Mouse (Mus musculus) brown adipose tissue, adult 24 weeks (tissue): ENCODE data around the gene Hectd4. TPM values are rescaled to one million over a fixed set of nuclear protein-coding genes. Genes with fewer than 3 reads are reported as not detected.

Source experiments
- H3K27ac ChIP-seq: fragments of 200-500 bp; replicated peaks from 2 replicates; pipeline ENCODE4 v1.5.1; 2012; ENCODE audit warnings: low read depth, mild to moderate bottlenecking, low read length
- H3K4me1 ChIP-seq: fragments of 200-500 bp; 2 replicates; pipeline ENCODE4 v1.6.1; 2012; ENCODE audit warnings: low read length, mixed read lengths; ENCODE audit not compliant: control insufficient read depth, insufficient read depth, insufficient read length
- H3K4me3 ChIP-seq: fragments of 200-500 bp; 2 replicates; pipeline ENCODE4 v1.5.1; 2012; ENCODE audit warnings: low read depth, mild to moderate bottlenecking, low read length, moderate library complexity; ENCODE audit not compliant: insufficient read depth
- polyA plus RNA-seq: library from polyadenylated mRNA; stranded (reverse); fragments of >200 nt; gene quantifications from 2 replicates; pipeline ENCODE4 v1.2.4, GENCODE M21; 2012; ENCODE audit not compliant: missing spikeins, insufficient read depth, insufficient read length

The Hectd4 gene
- polyA plus RNA-seq, 1 experiment: 6.0 TPM

DNA sequence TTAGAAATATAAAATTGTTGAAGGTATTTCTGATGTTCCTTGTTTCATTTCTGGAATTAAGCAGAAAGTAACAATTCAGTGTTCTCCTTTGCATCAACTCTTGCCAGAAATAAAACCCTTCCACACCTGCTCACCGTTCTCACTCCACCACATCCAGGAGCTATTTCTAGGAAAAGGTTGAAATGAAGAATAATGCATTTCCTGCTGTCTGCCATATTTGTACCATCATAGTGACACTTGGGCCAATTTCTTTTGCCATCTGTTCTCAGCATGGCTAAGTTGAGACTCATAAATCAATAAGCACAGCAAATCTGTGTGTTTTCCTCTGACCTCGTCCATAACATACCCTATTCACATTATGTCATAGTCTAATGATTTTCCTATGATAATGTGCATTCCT, 18.2 kb downstream of the Hectd4 start:
- Histone ChIP-seq H3K4me1 (peaks cover 3% of the 10 kb centered on the region; the same call in 1 of the 2 replicates), H3K4me3 (no peak overlapping the region), H3K27ac (no peak overlapping the region)

DNA sequence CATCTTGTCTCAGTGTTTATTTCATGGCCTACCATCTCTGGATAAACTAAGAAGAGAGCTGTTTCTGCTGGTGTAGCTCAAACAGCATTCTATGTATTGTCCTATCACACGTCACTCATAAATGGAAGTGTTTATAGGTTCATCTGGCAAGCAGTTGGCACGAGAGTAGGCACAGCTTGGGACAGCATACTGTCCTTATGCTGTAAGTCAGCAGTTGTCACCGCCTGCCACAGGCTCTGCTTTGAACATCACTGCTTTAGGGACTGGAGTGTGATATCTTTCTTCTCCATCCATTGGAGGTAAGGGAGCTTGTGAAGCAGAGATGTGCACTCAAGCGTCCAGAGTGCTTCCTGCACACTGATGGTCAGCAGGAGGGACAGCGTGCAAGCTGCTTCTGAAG, 19.8 kb downstream of the Hectd4 start:
- Histone ChIP-seq H3K4me1 (peaks cover 3% of the 10 kb centered on the region; the same call in 1 of the 2 replicates), H3K4me3 (no peak overlapping the region), H3K27ac (no peak overlapping the region)

DNA sequence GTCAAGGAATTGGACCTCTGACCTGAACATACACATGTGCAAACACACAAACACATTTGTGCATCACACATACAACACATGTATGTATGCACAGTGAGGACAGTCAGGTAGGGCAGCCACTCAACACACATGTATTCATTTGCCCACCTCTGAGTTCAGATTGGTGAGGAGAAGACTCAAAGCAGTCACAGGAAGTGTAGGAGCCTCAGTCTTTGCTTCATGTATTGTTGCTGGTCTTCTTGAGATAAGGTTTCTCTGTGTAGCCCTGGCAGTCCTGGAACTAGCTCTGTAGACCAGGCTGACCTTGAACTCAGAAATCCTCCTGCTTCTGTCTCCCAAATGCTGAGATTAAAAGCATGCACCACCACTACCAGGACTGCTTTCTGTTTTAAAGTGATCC, 21.2 kb downstream of the Hectd4 start:
- no peak overlapping the region for H3K4me3 ChIP-seq
- H3K27ac ChIP-seq: no peak overlapping the region
- H3K4me1 ChIP-seq: peaks cover 3% of the 10 kb centered on the region; the same call in 1 of the 2 replicates

DNA sequence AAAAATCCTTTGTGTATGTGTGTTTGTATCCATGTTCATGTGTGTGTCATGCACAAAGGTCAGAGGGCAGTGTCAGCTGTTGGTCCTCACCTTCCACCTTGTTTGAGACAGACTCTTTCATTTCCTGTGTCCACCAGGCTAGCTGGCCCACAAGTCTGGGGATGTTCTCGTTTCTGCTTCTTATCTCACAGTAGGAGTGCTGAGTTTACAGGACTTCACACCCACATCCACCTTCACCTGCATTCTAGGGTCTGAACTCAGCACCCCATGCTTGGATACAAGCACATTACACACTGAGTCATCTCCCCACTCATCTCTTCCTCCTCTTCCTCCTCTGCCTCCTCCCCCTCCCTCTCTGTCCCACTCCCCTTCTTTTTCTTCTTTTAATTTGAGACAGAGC, 22.2 kb downstream of the Hectd4 start:
- no peak overlapping the region for H3K4me3 ChIP-seq
- no peak overlapping the region for H3K27ac ChIP-seq
- H3K4me1 ChIP-seq: peaks cover 3% of the 10 kb centered on the region; the same call in 1 of the 2 replicates

DNA sequence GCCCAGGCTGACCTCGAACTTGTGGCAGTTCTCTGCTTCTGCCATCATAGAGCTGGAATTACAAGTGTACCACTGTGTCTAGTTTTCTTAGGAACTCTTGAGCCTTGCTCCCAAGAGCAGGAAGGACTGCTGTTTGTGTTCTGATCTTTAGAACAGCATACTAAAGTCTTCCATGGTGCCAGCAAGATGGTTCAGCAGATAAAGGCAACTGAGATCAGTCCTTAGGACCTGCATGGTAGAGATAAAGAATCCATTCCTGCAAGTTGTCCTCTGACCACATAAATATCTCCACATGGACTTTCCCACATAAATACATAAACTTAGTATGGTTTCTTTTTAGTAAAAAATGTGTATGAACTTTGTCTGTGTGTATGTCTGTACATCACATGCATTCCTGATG, 22.7 kb downstream of the Hectd4 start:
- Histone ChIP-seq H3K4me3 (no peak overlapping the region), H3K4me1 (peaks cover 3% of the 10 kb centered on the region; the same call in 1 of the 2 replicates), H3K27ac (no peak overlapping the region)

DNA sequence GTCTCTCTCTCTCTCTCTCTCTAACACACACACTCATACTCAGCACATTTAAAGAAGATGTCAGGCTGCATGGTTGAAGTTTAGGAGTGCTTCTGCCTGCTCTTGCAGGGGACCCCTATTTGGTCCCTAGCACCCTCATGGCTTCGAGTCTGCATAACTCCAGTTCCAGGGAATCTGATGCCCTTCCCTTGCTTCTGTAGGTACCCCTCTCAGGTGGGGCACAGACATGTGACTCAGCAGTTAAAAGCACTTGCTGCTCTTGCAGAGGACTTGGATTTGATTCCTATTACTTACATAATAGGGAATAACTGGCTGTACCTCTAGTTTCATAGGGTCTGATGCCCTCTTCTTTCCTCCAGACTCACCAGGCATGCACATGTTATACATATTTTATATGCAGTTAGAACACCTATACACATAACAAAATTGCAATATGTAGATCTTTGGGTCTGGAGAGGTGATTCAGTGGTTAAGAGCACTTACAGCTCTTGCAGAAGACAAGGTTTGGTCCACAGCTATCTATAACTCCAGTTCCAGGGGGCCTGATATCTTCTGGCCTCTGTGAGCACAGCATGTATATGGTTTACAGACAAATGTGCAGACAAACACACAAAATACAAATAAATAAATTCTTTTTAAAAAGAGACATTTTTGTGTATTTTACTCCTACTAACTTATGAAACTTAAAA, 23.8 kb downstream of the Hectd4 start:
- Histone ChIP-seq H3K4me1 (peaks cover 3% of the 10 kb centered on the region; the same call in 1 of the 2 replicates), H3K4me3 (no peak overlapping the region), H3K27ac (no peak overlapping the region)

DNA sequence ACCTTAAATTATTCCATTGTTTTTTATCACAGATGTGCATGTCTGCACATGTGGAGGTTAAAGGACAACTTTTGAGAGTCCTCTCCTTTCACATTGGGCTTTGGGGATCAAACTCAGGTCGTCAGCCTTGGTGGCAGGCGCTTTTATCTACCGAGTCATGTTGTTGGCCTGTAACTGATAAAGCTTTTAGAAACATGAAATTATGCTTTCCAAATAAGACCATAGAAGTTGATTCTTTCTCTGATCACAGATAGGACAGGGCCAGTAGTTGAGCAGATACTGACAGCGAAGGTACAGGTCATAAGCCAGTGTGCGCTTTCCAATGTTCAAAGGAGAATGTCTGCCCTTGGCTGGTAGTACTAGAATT, 24.3 kb downstream of the Hectd4 start:
- H3K27ac ChIP-seq: no peak overlapping the region
- peaks cover 3% of the 10 kb centered on the region; the same call in 1 of the 2 replicates for H3K4me1 ChIP-seq
- H3K4me3 ChIP-seq: no peak overlapping the region

DNA sequence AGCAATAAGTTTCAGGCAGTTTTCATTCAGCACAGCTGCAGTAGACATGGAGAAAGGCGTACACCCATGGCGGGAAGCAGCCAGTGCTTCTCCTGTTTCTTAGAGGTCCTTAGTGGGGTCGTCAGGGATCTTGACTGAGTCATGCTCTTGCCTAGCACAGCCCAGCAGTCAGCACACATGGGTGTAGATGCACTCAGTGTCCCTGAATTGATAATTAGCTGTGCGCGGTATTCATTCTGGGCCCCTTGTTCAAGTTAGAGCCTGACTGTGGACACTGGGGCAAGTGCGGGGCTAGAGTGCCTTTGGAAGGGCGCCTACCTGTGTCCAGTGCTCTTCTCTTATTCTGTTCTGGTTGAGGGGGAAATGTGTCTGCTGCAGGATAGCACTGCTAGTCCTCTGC, 25.2 kb downstream of the Hectd4 start:
- Histone ChIP-seq H3K4me1 (peaks cover 3% of the 10 kb centered on the region; the same call in 1 of the 2 replicates), H3K4me3 (no peak overlapping the region), H3K27ac (no peak overlapping the region)

DNA sequence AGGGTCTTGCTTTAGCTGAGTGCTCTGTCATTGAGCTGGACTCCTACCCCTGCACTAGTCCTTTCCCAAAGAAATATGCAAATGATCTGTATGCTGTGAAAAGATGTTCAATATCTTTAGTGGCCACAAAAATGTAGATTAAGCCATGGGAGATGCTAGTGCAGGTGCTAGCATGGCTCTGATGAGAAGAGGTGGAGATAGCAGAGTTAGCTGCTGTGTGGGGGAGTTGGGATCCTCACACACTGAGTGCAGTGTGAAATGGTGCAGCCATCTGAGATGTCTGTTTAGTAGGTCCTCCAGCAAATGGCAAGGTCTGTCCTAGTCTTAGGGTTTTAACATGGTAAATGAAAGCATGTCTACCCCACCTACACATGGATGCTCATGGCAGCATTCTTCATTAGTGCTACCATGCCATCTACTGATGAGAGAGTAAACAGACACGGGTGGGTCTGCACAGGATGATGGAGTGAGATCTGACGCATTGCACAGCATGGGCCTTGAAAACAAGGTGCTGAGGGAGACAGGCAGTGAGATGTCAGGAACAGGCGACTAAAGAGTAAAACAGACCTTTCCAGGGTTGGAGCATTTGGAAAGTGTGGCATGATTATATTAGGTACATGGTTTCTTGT, 28.9 kb downstream of the Hectd4 start:
- Histone ChIP-seq H3K4me3 (no peak overlapping the region), H3K27ac (no peak overlapping the region), H3K4me1 (no peaks in the 10 kb centered on the region)

DNA sequence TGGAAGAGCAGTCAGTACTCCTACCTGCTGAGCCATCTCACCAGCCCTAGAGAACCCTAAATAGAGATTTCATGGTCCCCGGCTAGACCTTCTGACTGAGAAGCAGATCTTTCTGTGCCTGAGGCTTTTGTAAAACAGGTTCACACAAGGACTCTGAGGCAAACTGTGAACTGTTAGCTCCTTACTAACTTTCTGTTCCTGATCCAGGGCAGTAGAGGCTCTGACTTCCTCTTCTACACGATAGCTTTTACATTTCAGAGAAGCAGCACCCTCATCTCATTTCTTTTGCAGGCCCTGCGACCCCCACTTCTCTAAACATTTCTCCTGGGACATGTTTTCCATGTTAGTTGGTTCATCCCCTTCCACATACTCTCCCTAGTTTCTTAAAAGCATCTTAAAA, 29.7 kb downstream of the Hectd4 start:
- H3K27ac ChIP-seq: no peak overlapping the region
- H3K4me1 ChIP-seq: no peaks in the 10 kb centered on the region
- H3K4me3 ChIP-seq: no peak overlapping the region

DNA sequence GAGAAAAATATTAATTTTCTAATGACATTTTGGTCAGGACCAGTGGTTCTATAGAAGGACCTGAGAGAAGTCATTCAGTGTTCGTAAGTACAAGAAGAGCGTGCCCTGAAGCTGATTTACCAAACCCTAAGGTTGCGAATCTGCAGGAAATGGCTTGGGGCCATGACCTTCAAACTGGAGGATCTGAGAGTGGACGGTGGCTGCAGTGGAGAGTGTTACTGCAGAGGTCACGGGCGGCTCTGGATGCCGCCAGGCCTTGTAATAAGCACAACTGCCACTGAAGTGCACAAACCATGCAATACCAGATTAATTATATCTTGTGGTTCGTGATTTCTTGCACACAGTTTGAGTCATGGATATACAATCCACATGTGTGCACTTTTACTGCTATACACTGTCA, 31.8 kb downstream of the Hectd4 start:
- H3K27ac ChIP-seq: no peak overlapping the region
- H3K4me3 ChIP-seq: no peak overlapping the region
- H3K4me1 ChIP-seq: no peaks in the 10 kb centered on the region

DNA sequence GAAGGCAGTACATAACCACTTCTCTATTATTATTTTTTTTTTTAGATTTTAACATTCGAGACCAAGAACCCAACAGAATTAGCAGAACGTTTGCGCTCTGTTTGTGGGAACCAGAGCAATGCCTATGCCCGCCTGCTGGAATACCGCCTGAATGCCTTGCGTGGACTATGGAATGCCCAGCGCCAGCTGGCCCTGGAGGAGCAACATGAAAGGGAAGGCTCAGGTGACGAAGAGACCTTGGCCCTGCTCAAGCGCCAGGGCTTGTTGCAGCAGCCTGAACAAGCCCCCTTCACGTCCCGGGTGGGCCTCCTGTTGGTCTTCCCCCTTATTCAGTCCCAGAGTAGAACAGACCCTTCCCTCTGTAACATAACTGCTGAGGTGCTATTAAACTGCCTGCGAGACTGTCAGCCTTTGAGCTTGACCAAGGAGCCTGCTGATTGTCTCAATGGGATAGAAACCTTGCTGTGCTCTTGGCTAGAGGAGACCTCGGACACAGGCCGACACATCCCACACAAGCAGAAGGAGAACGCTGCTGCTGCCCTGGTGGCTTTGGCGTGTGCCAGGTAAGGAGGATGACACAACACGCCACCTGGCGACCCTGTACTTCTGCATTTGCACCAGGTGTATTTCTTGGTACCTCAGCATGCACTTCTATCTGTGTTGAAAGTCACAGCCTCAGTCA, 33.9 kb downstream of the Hectd4 start:
- H3K27ac ChIP-seq: no peak overlapping the region
- H3K4me1 ChIP-seq: no peaks in the 10 kb centered on the region
- no peak overlapping the region for H3K4me3 ChIP-seq

DNA sequence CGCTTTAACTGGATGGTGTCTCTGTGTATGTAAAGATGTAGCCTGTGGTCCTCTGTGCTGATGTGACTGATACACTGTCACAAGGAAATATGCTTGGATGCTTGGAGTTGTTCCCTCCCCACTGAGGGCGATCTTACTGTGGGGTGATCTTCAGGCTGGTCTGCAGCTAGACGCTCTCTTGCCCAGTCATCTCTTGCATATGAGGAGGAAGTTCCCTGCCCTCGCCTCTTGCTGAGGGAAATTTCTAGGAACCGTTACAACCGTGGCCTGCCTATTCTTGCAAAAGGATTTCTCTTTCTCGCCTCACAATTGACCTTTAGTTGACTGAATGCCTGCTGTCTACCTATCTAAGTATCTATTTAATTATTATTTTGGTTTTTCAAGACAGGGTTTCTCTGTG, 35.0 kb downstream of the Hectd4 start:
- Histone ChIP-seq H3K4me1 (no peaks in the 10 kb centered on the region), H3K27ac (no peak overlapping the region), H3K4me3 (no peak overlapping the region)

DNA sequence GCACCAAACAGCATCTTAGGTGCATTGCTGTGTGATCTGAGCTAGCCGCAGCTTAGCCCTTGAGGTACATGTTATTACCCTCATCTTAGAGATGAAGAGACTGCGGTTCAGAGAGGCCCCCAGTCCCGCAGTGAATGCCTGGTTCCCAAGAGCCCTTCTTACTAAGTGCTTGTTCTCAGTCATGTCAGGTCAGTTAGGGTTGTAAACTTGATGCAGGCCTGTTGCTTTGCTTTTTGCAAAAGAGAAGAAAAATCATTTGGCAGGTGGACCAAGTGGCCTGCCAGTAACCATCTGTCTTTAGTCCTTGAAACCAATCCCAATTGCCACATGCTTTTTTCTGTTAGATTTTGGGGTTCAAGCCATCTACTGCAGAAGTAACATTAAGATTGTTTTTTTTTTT, 41.8 kb downstream of the Hectd4 start:
- Histone ChIP-seq H3K4me3 (no peak overlapping the region), H3K4me1 (no peaks in the 10 kb centered on the region), H3K27ac (no peak overlapping the region)

DNA sequence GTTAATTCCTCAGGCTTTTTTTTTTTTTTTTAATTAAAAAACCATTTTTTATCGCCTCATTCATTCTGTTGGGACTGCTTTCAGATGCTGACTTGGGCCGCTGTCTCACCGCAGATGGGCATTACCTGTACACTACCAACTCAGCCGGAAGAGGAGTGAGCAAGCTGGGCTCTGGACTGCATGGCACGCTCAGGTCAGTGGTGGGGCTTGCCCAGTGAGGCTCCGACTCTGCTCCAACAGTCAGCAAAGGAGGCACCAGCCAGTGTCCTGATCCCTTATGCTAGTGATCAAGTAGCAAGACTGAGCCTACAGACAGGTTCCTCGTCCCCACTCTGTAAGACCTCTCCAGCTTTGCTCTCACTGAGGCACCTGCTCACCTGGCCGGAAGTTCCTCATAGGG, 42.4 kb downstream of the Hectd4 start:
- Histone ChIP-seq H3K4me1 (no peaks in the 10 kb centered on the region), H3K27ac (no peak overlapping the region), H3K4me3 (no peak overlapping the region)

DNA sequence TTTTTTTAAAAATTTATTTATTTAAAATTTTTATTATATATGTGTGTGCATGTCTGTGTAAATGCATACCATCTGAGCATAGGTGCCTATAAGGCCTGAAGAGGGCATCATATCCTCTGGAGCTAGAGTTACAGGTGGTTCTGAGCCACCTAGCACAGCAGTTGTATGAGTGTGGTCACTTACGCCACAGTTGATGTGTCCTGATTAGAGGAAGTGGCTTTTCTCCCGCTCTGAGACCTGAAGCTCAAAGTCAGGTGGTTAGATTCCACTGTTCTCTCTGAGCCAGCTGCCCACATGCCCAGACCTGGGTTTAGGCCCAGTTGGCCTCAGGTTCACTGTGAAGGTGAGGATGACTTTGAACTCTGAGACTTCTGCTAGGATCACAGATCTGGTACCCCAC, 44.6 kb downstream of the Hectd4 start:
- Histone ChIP-seq H3K4me3 (no peak overlapping the region), H3K4me1 (no peaks in the 10 kb centered on the region), H3K27ac (no peak overlapping the region)
